Mouse (Mus musculus): ENCODE data around the gene Dppa5a.

DNA sequence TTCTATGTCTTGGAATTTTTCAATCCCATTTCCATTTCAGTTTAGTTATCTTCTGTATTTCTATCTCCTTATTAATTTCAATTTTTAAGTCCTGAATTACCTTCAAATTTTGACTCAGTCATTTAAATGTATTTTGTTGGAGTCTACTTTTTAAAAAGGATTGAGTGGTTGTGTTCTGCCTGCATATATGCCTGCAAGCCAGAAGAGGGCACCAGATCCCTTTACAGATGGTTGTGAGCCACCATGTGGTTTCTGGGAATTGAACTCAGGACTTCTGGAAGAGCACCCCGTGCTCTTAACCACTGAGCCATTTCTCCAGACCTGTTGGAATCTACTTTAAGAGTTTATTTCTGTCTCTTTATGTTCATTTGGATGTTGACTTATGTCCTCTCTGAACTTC is 48.5 kb downstream of the Dppa5a start:
- TF ChIP-seq POLR2A (IDR thresholded peaks at IDR 0.05; ENCODE audit: low read depth, low read length) (no peak), CTCF (IDR thresholded peaks at IDR 0.05; ENCODE audit: extremely low read depth, insufficient read depth, insufficient read length, insufficient replicate concordance) (no peak)

Measured in spleen, adult 2 months (tissue).